Mouse (Mus musculus) myocyte (in vitro differentiated cells): Measurements from ENCODE around the gene D17H6S53E. TPM values are rescaled to one million over a fixed set of nuclear protein-coding genes. Genes with fewer than 3 reads are reported as not detected.

ENCODE experiments used
- H3K27me3 ChIP-seq: one replicate; pipeline ENCODE4 v1.6.1; 2011; ENCODE audit not compliant: control insufficient read depth, insufficient read depth, insufficient read length
- H3K36me3 ChIP-seq: one replicate; pipeline ENCODE4 v1.6.1; 2011; ENCODE audit not compliant: control insufficient read depth, insufficient read depth
- H3K4me2 ChIP-seq: one replicate; pipeline ENCODE4 v1.6.1; 2011; ENCODE audit warnings: low read depth, control low read depth
- H3K4me3 ChIP-seq: one replicate; pipeline ENCODE4 v1.5.1; 2011; ENCODE audit warnings: mild to moderate bottlenecking, control low read depth, moderate library complexity
- H3K79me2 ChIP-seq: one replicate; pipeline ENCODE4 v1.6.1; 2011; ENCODE audit not compliant: control insufficient read depth, insufficient read depth
- H3ac ChIP-seq: one replicate; pipeline ENCODE4 v1.6.1; 2011; ENCODE audit not compliant: control insufficient read depth, insufficient read length
- CEBPB ChIP-seq: IDR thresholded peaks from 2 replicates; pipeline ENCODE4 v1.6.1; 2011; ENCODE audit warnings: mild to moderate bottlenecking, moderate library complexity; ENCODE audit not compliant: poor library complexity, insufficient read depth, severe bottlenecking
- E2F4 ChIP-seq: IDR thresholded peaks from one replicate; pipeline ENCODE4 v1.6.1; 2011; ENCODE audit warnings: mild to moderate bottlenecking, control low read depth, moderate library complexity; ENCODE audit not compliant: insufficient read depth
- MAX ChIP-seq: IDR thresholded peaks from one replicate; pipeline ENCODE4 v1.6.1; 2011; ENCODE audit warnings: low read depth, mild to moderate bottlenecking, control low read depth
- MYOD1 ChIP-seq, 3 experiments: IDR thresholded peaks; one replicate each; pipeline ENCODE4 v1.6.1; 2011; ENCODE audit warnings: control low read depth in 2 of 3, low read depth in 2 of 3, mild to moderate bottlenecking in 2 of 3, moderate library complexity in 1 of 3; ENCODE audit not compliant: insufficient read length in 2 of 3, control insufficient read depth in 1 of 3
- MYOG ChIP-seq, 3 experiments: IDR thresholded peaks; one replicate each; pipeline ENCODE4 v1.6.1; 2011; ENCODE audit warnings: control low read depth in 2 of 3, low read depth in 2 of 3, mild to moderate bottlenecking in 2 of 3; ENCODE audit not compliant: insufficient read length in 2 of 3, control insufficient read depth in 1 of 3, insufficient read depth in 1 of 3
- POLR2A ChIP-seq: IDR thresholded peaks from one replicate; pipeline ENCODE4 v1.6.1; 2011; ENCODE audit warnings: low read depth, mild to moderate bottlenecking, control low read depth, moderate library complexity; ENCODE audit not compliant: insufficient read length
- POLR2AphosphoS2 ChIP-seq: IDR thresholded peaks from one replicate; pipeline ENCODE4 v1.6.1; 2011; ENCODE audit warnings: low read depth, control low read depth; ENCODE audit not compliant: insufficient read length
- REST ChIP-seq: IDR thresholded peaks from one replicate; pipeline ENCODE4 v1.6.1; 2011; ENCODE audit warnings: mild to moderate bottlenecking, control low read depth, moderate library complexity; ENCODE audit not compliant: insufficient read depth, insufficient read length
- SRF ChIP-seq: IDR thresholded peaks from one replicate; pipeline ENCODE4 v1.6.1; 2011; ENCODE audit warnings: low read depth; ENCODE audit not compliant: control insufficient read depth, insufficient read length
- TCF12 ChIP-seq: IDR thresholded peaks from one replicate; pipeline ENCODE4 v1.6.1; 2011; ENCODE audit warnings: mild to moderate bottlenecking, control low read depth; ENCODE audit not compliant: poor library complexity, insufficient read depth, severe bottlenecking
- TCF3 ChIP-seq: IDR thresholded peaks from one replicate; pipeline ENCODE4 v1.6.1; 2011; ENCODE audit warnings: low read depth, control low read depth; ENCODE audit not compliant: insufficient read length
- USF1 ChIP-seq: IDR thresholded peaks from one replicate; pipeline ENCODE4 v1.6.1; 2011; ENCODE audit warnings: low read depth, mild to moderate bottlenecking, control low read depth, moderate library complexity
- polyA plus RNA-seq: library from polyadenylated mRNA; unstranded; fragments of >200 nt; fragmentation: generic; extraction: Trizol; gene quantifications from one replicate; pipeline ENCODE4 v1.2.1, GENCODE M21; 2012; ENCODE audit warnings: missing spikeins

Gene D17H6S53E
- polyA plus RNA-seq, 1 experiment, result 12.8 TPM

- no peak for TF ChIP-seq TCF12
- no peak for TF ChIP-seq POLR2A
- no peak for TF ChIP-seq MAX
- no peak for TF ChIP-seq MYOD1 (IDR thresholded peaks at IDR 0.05; ENCODE audit: control insufficient read depth in 1 of 3, insufficient read length in 2 of 3, low read depth in 2 of 3)
- no peak for TF ChIP-seq E2F4
- no peak for TF ChIP-seq SRF
- H3K4me3 ChIP-seq, result no peak overlapping the region
- no peaks in the 10 kb centered on the region for H3K27me3 ChIP-seq
- no peak overlapping the region for H3K4me2 ChIP-seq
- H3ac ChIP-seq, result no peak overlapping the region
- no peaks in the 10 kb centered on the region for H3K36me3 ChIP-seq
- H3K79me2 ChIP-seq, result no peaks in the 10 kb centered on the region
Observed at GRCm38 (mm10) chr17:35172445-35173234, 46.5 kb downstream of the D17H6S53E start.

GRCm38 (mm10) chr17:35173329-35173728, 47.2 kb downstream of the D17H6S53E start:
- no peak overlapping the region for H3K4me3 ChIP-seq
- no peak overlapping the region for H3ac ChIP-seq
- no peak overlapping the region for H3K4me2 ChIP-seq
- H3K27me3 ChIP-seq, result no peaks in the 10 kb centered on the region
- H3K36me3 ChIP-seq, result no peaks in the 10 kb centered on the region
- TF ChIP-seq TCF3 (no peak), MYOG (IDR thresholded peaks at IDR 0.05; ENCODE audit: control insufficient read depth in 1 of 3, insufficient read depth in 1 of 3, insufficient read length in 2 of 3, low read depth in 2 of 3) (no peak), CEBPB (no peak), MYOD1 (IDR thresholded peaks at IDR 0.05; ENCODE audit: control insufficient read depth in 1 of 3, insufficient read length in 2 of 3, low read depth in 2 of 3) (no peak), POLR2AphosphoS2 (no peak), POLR2A (no peak), REST (no peak), USF1 (no peak)
- no peaks in the 10 kb centered on the region for H3K79me2 ChIP-seq

- H3K27me3 ChIP-seq, result no peaks in the 10 kb centered on the region
- no peak overlapping the region for H3K4me2 ChIP-seq
- H3ac ChIP-seq, result no peak overlapping the region
- no peak overlapping the region for H3K4me3 ChIP-seq
- H3K79me2 ChIP-seq, result no peaks in the 10 kb centered on the region
- no peaks in the 10 kb centered on the region for H3K36me3 ChIP-seq
- TF ChIP-seq POLR2A (no peak), MAX (no peak), POLR2AphosphoS2 (no peak), MYOG (IDR thresholded peaks at IDR 0.05; ENCODE audit: control insufficient read depth in 1 of 3, insufficient read depth in 1 of 3, insufficient read length in 2 of 3, low read depth in 2 of 3) (no peak), E2F4 (no peak), TCF12 (no peak), USF1 (no peak), REST (no peak), TCF3 (no peak), MYOD1 (IDR thresholded peaks at IDR 0.05; ENCODE audit: control insufficient read depth in 1 of 3, insufficient read length in 2 of 3, low read depth in 2 of 3) (no peak), SRF (no peak), CEBPB (no peak)
Observed at GRCm38 (mm10) chr17:35174201-35174977, 48.2 kb downstream of the D17H6S53E start.

- H3K27me3 ChIP-seq, result no peaks in the 10 kb centered on the region
- no peak overlapping the region for H3ac ChIP-seq
- TF ChIP-seq MYOG (IDR thresholded peaks at IDR 0.05; ENCODE audit: control insufficient read depth in 1 of 3, insufficient read depth in 1 of 3, insufficient read length in 2 of 3, low read depth in 2 of 3), result no peak
- no peak for TF ChIP-seq USF1
- TF ChIP-seq POLR2A, result no peak
- TF ChIP-seq REST, result no peak
- no peak for TF ChIP-seq TCF3
- no peak for TF ChIP-seq MAX
- TF ChIP-seq MYOD1 (IDR thresholded peaks at IDR 0.05; ENCODE audit: control insufficient read depth in 1 of 3, insufficient read length in 2 of 3, low read depth in 2 of 3), result no peak
- no peak for TF ChIP-seq CEBPB
- H3K4me2 ChIP-seq, result no peak overlapping the region
- H3K36me3 ChIP-seq, result no peaks in the 10 kb centered on the region
- no peaks in the 10 kb centered on the region for H3K79me2 ChIP-seq
- H3K4me3 ChIP-seq, result no peak overlapping the region
Observed at GRCm38 (mm10) chr17:35175382-35175781, 49.2 kb downstream of the D17H6S53E start.

GRCm38 (mm10) chr17:35175968-35176367, 49.8 kb downstream of the D17H6S53E start, which contains the start of gene Aif1:
TSS of gene Aif1 (minus strand) at chr17:35176068.
- H3K36me3 ChIP-seq, result no peaks in the 10 kb centered on the region
- no peak within 1 kb of the TSS for H3ac ChIP-seq
- H3K79me2 ChIP-seq, result no peaks in the 10 kb centered on the region
- no peak within 1 kb of the TSS for H3K4me3 ChIP-seq
- H3K4me2 ChIP-seq, result no peak within 1 kb of the TSS
- TF ChIP-seq REST, result no peak
- no peak for TF ChIP-seq MYOG (IDR thresholded peaks at IDR 0.05; ENCODE audit: control insufficient read depth in 1 of 3, insufficient read depth in 1 of 3, insufficient read length in 2 of 3, low read depth in 2 of 3)
- no peak for TF ChIP-seq CEBPB
- TF ChIP-seq TCF3, result no peak
- no peak for TF ChIP-seq MYOD1 (IDR thresholded peaks at IDR 0.05; ENCODE audit: control insufficient read depth in 1 of 3, insufficient read length in 2 of 3, low read depth in 2 of 3)
- TF ChIP-seq E2F4, result no peak
- no peak for TF ChIP-seq MAX
- TF ChIP-seq POLR2A, result no peak
- TF ChIP-seq SRF, result no peak
- no peak for TF ChIP-seq TCF12
- TF ChIP-seq USF1, result no peak
- TF ChIP-seq POLR2AphosphoS2, result no peak
- no peaks in the 10 kb centered on the region for H3K27me3 ChIP-seq
